Mouse (Mus musculus): ENCODE data around the gene Zdhhc23.

- no peak for TF ChIP-seq TAL1 (IDR thresholded peaks at IDR 0.05; ENCODE audit: low read length)
- TF ChIP-seq GATA1 (IDR thresholded peaks at IDR 0.05; ENCODE audit: low read length), result no peak
Observed at GRCm38 (mm10) chr16:43963291-43963690, 16.3 kb downstream of the Zdhhc23 start.

Data from erythroblast, embryonic 14.5 days (primary cell).